Mouse (Mus musculus): ENCODE measurements around the gene Trp63. TPM values are rescaled to one million over a fixed set of nuclear protein-coding genes. Genes with fewer than 3 reads are reported as not detected.

Gene Trp63
- total and polyA plus RNA-seq, 3 experiments: not detected

DNA sequence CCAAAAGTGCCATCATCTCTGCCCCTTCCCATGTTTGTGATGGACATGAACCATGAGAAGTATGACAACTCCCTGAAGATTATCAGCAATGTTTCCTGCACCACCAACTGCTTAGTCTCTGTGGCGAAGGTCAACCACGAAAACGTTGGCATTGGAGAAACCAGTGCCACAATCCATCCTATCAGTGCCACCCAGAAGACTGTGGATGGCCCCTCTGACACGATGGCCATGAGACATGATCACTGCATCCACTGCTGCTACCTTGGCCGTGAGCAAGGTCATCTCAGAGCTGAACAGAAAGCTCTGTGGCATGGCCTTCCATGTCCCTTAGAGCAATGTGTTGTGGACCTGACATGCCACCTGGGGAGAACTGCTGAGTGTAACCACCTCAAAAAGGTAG, 43.4 kb downstream of the Trp63 start:
- H3K9me3 ChIP-seq (replicated peaks; ENCODE audit: insufficient read depth, low read length): no peaks in the 10 kb centered on the region
- TF ChIP-seq CHD1 (IDR thresholded peaks at IDR 0.05; ENCODE audit: low read depth, low read length) (no peak), TAL1 (IDR thresholded peaks at IDR 0.05; ENCODE audit: low read length) (no peak), UBTF (IDR thresholded peaks at IDR 0.05; ENCODE audit: borderline replicate concordance, insufficient read depth, low read depth, low read length) (no peak), MXI1 (IDR thresholded peaks at IDR 0.05; ENCODE audit: low read depth, low read length) (no peak), RAD21 (IDR thresholded peaks at IDR 0.05; ENCODE audit: low read depth, low read length) (no peak)
- no peaks in the 10 kb centered on the region for H3K36me3 ChIP-seq (ENCODE audit: control insufficient read depth in 1 of 2, insufficient read depth in 2 of 2, low read length in 2 of 2)
- H3K27ac ChIP-seq (ENCODE audit: control insufficient read depth, low read depth, low read length): no peak overlapping the region
- no peak for DNase-seq (ENCODE audit: low read depth, low spot score)
- no peaks in the 10 kb centered on the region for H3K27me3 ChIP-seq (ENCODE audit: control insufficient read depth in 1 of 2, insufficient read depth in 2 of 2, low read length in 2 of 2)
- no peaks in the 10 kb centered on the region for H3K4me1 ChIP-seq (ENCODE audit: control insufficient read depth in 1 of 2, insufficient read depth in 2 of 2, low read length in 2 of 2)
- H3K9ac ChIP-seq (ENCODE audit: control insufficient read depth, low read depth, low read length, poor library complexity, severe bottlenecking): no peak overlapping the region
- no peaks in the 10 kb centered on the region for H3K79me2 ChIP-seq (ENCODE audit: control insufficient read depth, insufficient read depth, low read length, poor library complexity)
- no peak overlapping the region for H3K4me3 ChIP-seq (ENCODE audit: control insufficient read depth in 1 of 2, insufficient read depth in 1 of 2, low read depth in 2 of 2, low read length in 2 of 2)

DNA sequence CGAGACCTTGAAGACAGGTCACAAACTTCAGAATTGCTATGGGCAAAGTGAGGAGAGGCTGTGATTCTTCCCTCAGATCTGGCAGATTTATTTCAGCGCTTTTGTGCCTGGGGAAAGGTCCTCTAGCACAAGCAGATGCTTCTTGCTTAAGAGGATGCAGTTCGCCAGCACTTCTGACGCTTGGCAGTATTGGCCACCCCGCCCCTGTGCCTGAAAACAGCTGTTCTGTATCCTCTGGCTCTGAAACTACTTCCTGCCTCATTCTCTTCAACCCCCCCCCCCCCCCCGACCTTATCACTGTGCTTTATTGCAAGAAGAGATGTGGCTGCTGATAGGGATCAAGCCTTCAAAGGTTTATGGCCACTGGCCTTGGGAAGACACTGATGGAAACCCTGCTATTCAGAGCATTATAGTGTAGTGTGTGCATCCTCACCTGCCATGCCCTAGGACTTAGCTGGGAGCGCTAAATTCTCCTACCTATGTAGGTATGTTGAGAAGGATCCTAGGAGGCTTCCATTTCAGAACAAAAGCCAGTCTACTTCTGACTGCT, 44.5 kb downstream of the Trp63 start:
- H3K27me3 ChIP-seq (ENCODE audit: control insufficient read depth in 1 of 2, insufficient read depth in 2 of 2, low read length in 2 of 2): no peaks in the 10 kb centered on the region
- H3K36me3 ChIP-seq (ENCODE audit: control insufficient read depth in 1 of 2, insufficient read depth in 2 of 2, low read length in 2 of 2): no peaks in the 10 kb centered on the region
- H3K9ac ChIP-seq (ENCODE audit: control insufficient read depth, low read depth, low read length, poor library complexity, severe bottlenecking): no peak overlapping the region
- no peaks in the 10 kb centered on the region for H3K79me2 ChIP-seq (ENCODE audit: control insufficient read depth, insufficient read depth, low read length, poor library complexity)
- H3K9me3 ChIP-seq (replicated peaks; ENCODE audit: insufficient read depth, low read length): no peaks in the 10 kb centered on the region
- TF ChIP-seq USF1 (IDR thresholded peaks at IDR 0.05; ENCODE audit: low read depth, low read length): no peak
- TF ChIP-seq MXI1 (IDR thresholded peaks at IDR 0.05; ENCODE audit: low read depth, low read length): no peak
- TF ChIP-seq HCFC1 (IDR thresholded peaks at IDR 0.05; ENCODE audit: low read depth, low read length): no peak
- no peak for TF ChIP-seq RCOR1 (IDR thresholded peaks at IDR 0.05; ENCODE audit: low read depth, low read length)
- no peak for TF ChIP-seq MEF2A (IDR thresholded peaks at IDR 0.05; ENCODE audit: extremely low read depth, insufficient replicate concordance, low read depth, low read length, poor library complexity, severe bottlenecking)
- TF ChIP-seq TBP (IDR thresholded peaks at IDR 0.05; ENCODE audit: low read depth, low read length): no peak
- no peak for TF ChIP-seq BHLHE40 (IDR thresholded peaks at IDR 0.05; ENCODE audit: borderline replicate concordance, low read depth, low read length)
- TF ChIP-seq E2F4 (IDR thresholded peaks at IDR 0.05; ENCODE audit: borderline replicate concordance, low read depth, low read length): no peak
- TF ChIP-seq ZC3H11A (IDR thresholded peaks at IDR 0.05; ENCODE audit: low read depth, low read length): no peak
- no peak for TF ChIP-seq TCF12 (IDR thresholded peaks at IDR 0.05; ENCODE audit: low read depth, low read length)
- no peak for TF ChIP-seq ZKSCAN1 (IDR thresholded peaks at IDR 0.05; ENCODE audit: low read depth, low read length)
- no peak for TF ChIP-seq ZNF384 (IDR thresholded peaks at IDR 0.05; ENCODE audit: low read depth, low read length)
- no peak for TF ChIP-seq ETS1 (IDR thresholded peaks at IDR 0.05; ENCODE audit: low read depth, low read length)
- no peak for TF ChIP-seq MAX (IDR thresholded peaks at IDR 0.05; ENCODE audit: low read length)
- TF ChIP-seq ELF1 (IDR thresholded peaks at IDR 0.05; ENCODE audit: low read depth, low read length): no peak
- TF ChIP-seq RAD21 (IDR thresholded peaks at IDR 0.05; ENCODE audit: low read depth, low read length): no peak
- no peak for TF ChIP-seq KAT2A (conservative IDR thresholded peaks at IDR 0.05; ENCODE audit: low read depth, low read length)
- no peak for TF ChIP-seq SIN3A (IDR thresholded peaks at IDR 0.05; ENCODE audit: low read length)
- H3K4me3 ChIP-seq (ENCODE audit: control insufficient read depth in 1 of 2, insufficient read depth in 1 of 2, low read depth in 2 of 2, low read length in 2 of 2): no peak overlapping the region
- no peak for DNase-seq (ENCODE audit: low read depth, low spot score)
- H3K27ac ChIP-seq (ENCODE audit: control insufficient read depth, low read depth, low read length): no peak overlapping the region
- H3K4me1 ChIP-seq (ENCODE audit: control insufficient read depth in 1 of 2, insufficient read depth in 2 of 2, low read length in 2 of 2): no peaks in the 10 kb centered on the region
